Mouse (Mus musculus) ovary, adult 18-20 months (tissue): Measurements from ENCODE around the gene Rftn1.

ENCODE experiments used
- DNase-seq: peaks from one replicate; pipeline ENCODE4 v3.0.0; 2022; ENCODE audit warnings: low spot score, mixed read lengths

Gene Rftn1

DNA sequence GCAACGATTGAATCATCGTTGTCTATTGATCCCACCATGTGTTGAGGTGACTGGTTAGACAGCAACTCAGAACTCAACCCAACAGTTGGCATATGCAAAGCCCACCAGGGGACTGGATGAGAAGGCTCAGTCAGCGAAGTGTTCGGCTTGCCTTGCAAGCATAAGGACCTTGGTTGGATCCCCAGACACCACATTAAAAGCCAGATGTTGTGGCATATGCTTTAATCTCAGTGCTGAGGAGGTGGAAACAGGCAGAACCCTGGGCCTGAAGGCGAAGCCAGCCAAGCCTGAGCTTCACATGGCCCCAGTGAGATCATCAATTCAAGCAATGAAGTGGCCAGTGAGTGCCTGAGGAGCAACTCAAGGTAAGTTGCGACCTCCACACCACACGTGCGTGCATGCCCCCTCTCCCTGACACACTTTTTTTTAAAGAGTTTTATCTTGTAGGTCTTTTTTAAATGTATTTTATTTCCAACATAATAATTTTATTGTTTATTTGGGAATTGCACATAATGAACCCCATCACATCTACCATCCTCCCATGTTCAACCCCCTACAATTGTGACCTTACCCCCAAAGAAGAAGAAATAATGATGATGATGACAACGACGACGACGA lies 11.5 kb upstream of the Rftn1 start:
- DNase-seq, result no peak

DNA sequence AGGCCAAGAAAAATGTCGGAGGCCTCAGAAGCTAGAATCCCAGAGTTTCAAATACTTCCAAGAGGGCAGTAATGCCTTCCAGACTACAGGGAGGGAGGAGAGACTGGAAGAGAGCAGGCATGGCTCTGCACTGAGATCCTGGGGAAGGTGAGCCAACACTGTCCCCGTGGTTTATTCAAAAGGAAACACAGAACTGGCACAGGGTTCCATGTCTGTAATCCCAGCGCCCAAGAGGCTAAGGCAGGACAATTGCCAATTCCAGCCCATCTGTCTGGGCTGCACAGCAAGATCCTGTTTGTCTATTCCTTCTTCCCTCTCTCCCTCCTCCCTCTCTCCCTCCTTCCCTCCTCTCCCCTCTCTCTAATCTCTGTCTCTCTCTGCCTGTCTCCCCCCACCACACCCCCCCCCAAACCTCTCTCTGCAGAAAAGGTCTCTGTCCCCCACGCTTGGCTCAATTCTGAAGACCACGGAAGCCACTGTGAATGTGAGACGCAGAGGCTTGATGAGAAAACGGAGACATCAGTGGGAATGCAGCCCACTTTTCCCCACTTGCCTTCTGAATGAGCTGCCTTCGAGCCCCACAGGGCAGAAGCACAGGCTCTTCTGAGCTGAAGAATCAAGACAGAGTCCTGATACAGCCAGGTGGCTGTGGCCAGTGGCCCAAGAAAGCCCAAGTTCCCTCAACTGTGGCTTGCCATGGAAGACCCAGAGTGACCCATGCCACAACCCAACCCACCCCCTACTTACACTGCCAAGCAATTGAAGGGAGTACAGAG lies 8.8 kb upstream of the Rftn1 start:
- DNase-seq, result no peak

GRCm38 (mm10) chr17:50197572-50197971 lies 7.1 kb upstream of the Rftn1 start:
- DNase-seq, result no peak

GRCm38 (mm10) chr17:50196005-50196672 lies 5.7 kb upstream of the Rftn1 start:
- no peak for DNase-seq

DNA sequence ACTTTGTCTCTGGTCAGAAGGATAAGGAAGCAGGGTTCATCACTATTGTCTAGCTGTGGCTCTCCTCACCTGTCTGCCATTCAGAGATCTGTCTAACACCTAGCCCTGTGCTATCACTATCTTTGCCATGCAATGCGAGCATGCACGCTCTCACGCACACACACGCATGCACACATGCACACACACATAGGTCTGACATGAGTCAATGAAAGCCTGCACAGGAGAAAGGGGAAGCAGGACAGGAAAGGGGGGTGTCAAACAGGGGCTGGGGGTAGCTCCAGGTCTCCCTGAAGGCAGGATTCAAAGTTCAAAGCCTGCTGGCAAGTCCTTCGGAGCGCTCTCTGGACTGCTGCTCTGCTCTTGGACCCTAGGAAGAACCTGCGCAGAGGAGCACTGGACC lies 4.9 kb upstream of the Rftn1 start:
- DNase-seq, result no peak

GRCm38 (mm10) chr17:50194541-50194940 lies 4.1 kb upstream of the Rftn1 start:
- no peak for DNase-seq

- DNase-seq, result no peak
Observed at GRCm38 (mm10) chr17:50193653-50194052, 3.2 kb upstream of the Rftn1 start.

DNA sequence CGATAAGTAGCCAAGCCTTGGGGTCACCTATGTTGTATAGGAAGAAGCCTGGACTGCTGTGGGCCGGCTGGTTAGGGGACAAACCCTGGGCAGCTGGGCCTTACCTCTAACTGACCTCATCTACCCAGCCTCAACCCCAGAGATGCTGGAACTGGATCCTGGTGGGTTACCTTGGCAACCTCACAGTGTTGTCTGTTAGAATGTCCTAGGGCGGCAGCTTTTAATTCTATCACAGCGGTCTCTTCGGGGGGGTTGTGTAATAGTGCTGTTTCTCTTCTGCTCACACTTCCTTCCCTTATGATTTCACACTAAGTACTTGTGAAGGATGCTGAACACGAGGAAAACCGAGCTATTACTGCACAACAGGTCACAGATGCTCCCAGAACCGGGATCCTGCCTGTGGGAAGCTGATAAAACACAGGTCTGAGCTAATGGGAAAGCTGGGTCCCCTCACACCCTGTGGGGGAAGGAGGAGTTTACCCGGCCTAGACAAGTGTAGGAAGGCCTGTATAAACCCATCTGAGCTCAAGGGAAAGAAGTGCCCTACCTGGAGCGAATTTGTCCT lies 2.0 kb upstream of the Rftn1 start:
- DNase-seq, result no peak

DNA sequence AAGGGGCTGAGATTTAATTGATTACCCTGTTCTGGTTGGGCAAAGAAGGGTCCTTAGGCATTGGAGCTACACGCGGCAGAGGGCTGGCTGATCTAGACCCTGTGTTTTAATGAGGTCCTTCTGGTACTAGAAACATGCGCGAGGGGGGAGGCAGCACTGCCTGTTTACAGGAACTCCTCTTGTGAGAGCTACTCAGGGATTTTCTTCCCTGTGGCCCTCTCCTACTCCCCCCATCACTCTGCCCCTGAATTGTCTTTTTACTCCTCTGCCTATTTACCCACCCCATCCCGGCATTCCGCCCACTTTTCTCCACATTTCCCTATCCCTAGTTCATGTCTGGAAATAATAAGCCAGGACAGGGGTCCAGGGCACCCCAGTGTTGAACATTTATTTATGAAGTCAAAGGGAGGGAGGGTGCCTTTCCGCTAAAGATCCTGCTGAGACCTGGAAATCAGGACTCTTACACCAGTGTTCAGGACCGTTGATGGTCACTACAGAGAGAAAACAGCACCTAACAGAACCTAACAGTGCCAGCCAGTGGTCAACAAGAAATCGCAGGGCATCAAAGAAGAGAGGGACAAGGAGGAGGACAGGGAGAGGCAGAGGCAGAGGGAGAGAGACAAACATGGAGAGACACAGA lies 964 bp upstream of the Rftn1 start:
- no peak for DNase-seq

- DNase-seq, result peak; percentile 23
Observed at GRCm38 (mm10) chr17:50189381-50190012, 977 bp downstream of the Rftn1 start.

GRCm38 (mm10) chr17:50188662-50189345 lies 1.7 kb downstream of the Rftn1 start:
- no peak for DNase-seq

DNA sequence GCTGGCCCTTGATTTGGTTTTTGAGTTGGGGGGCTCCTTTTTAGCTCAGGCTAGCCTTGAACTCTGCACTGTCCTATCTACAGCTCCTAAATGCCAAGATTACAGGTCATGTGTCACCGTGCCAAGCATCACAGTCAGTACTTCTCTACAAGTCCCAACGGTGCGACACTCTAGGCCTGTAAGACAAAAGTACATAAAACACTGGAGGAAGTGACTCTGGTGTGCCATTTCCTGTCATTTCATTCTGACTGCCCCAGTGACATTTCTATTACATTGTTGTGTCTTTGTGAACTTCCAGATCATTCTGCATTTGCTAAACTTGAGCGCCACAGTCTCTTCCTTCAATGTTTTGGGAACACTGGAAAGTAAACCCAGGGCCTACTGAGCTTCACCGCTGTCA lies 4.9 kb downstream of the Rftn1 start:
- DNase-seq, result no peak

DNA sequence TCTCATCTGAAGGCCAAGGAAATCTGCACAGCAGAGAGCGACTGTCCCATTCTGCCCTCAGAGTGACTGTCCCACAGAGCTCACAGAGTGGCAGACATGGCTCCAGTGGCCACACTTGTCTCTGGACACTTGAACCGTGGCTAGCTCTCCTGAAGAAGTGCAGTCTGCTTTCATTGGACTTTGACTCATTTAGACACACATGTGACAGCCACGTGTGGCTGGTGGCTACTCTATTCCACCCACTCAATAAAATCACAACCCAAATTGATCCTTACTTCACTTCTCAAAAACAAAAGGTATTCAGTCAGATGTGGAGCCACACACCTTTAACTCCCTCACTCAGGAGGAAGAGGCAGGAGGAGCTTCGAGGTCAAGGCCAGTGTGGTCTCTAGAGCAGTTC lies 5.4 kb downstream of the Rftn1 start:
- no peak for DNase-seq

- DNase-seq, result no peak
Observed at GRCm38 (mm10) chr17:50184217-50185038, 6.0 kb downstream of the Rftn1 start.

- DNase-seq, result no peak
Observed at GRCm38 (mm10) chr17:50183300-50183699, 7.2 kb downstream of the Rftn1 start.

DNA sequence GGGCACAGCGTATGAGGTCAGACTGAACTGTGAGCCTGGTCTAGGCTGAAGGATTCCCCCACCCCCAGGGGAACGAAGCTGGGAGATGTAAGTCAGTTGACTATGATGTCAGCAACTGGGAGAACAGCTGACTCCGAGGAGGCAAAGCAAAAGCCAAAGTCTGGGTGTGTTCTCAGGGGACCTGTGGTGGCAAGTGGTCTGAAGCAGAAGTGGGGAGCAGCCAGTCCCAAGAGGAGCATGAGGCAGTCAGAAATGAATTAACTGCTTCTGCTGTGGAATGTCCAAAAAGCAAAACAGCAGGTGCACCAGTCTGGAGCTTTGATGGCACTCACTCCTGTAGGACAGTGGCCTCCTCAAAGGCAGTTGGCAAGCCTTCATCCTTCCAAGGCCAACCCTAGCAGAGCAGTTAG lies 7.9 kb downstream of the Rftn1 start:
- DNase-seq, result no peak

- DNase-seq, result no peak
Observed at GRCm38 (mm10) chr17:50180899-50181570, 9.4 kb downstream of the Rftn1 start.

GRCm38 (mm10) chr17:50173776-50174175 lies 16.7 kb downstream of the Rftn1 start:
- no peak for DNase-seq

- DNase-seq, result no peak
Observed at GRCm38 (mm10) chr17:50173368-50173767, 17.1 kb downstream of the Rftn1 start.

GRCm38 (mm10) chr17:50172795-50173194 lies 17.7 kb downstream of the Rftn1 start:
- DNase-seq, result no peak
